Mouse (Mus musculus): ENCODE data around the gene Slc30a7. TPM values are rescaled to one million over a fixed set of nuclear protein-coding genes. Genes with fewer than 3 reads are reported as not detected.

Slc30a7 gene
- polyA plus RNA-seq, 1 experiment from 2014 or later: 36.9 TPM

- Histone ChIP-seq H3K4me3 (ENCODE audit: low read depth, low read length) (no peak overlapping the region), H3K9ac (ENCODE audit: low read depth, low read length) (no peak overlapping the region), H3K36me3 (ENCODE audit: control insufficient read depth, insufficient read depth) (peaks cover 13% of the 10 kb centered on the region; the same call in 1 of the 2 replicates), H3K9me3 (ENCODE audit: control insufficient read depth) (no peaks in the 10 kb centered on the region), H3K27me3 (replicated peaks; ENCODE audit: control insufficient read depth, insufficient read depth, low read length) (no peaks in the 10 kb centered on the region), H3K4me2 (replicated peaks; ENCODE audit: low read depth) (no peak overlapping the region), H3K4me1 (replicated peaks; ENCODE audit: control insufficient read depth, insufficient read depth, low read length) (no peaks in the 10 kb centered on the region), H3K27ac (ENCODE audit: low read depth, low read length) (no peak overlapping the region)
- WGBS: 85% methylated on average over 5 of the region's 5 CpGs
- no peak for ATAC-seq
- no peak for TF ChIP-seq CTCF (IDR thresholded peaks at IDR 0.05; ENCODE audit: low read depth)
Observed at GRCm38 (mm10) chr3:115964071-115964470, 43.1 kb downstream of the Slc30a7 start.

GRCm38 (mm10) chr3:115963597-115963996, 43.6 kb downstream of the Slc30a7 start:
- H3K9ac ChIP-seq (ENCODE audit: low read depth, low read length): no peak overlapping the region
- no peak for ATAC-seq
- no peaks in the 10 kb centered on the region for H3K27me3 ChIP-seq (replicated peaks; ENCODE audit: control insufficient read depth, insufficient read depth, low read length)
- no peak overlapping the region for H3K4me2 ChIP-seq (replicated peaks; ENCODE audit: low read depth)
- no peak overlapping the region for H3K27ac ChIP-seq (ENCODE audit: low read depth, low read length)
- no peaks in the 10 kb centered on the region for H3K4me1 ChIP-seq (replicated peaks; ENCODE audit: control insufficient read depth, insufficient read depth, low read length)
- TF ChIP-seq CTCF (IDR thresholded peaks at IDR 0.05; ENCODE audit: low read depth): no peak
- WGBS: 95% methylated on average over 1 of the region's 1 CpGs
- no peaks in the 10 kb centered on the region for H3K9me3 ChIP-seq (ENCODE audit: control insufficient read depth)
- H3K4me3 ChIP-seq (ENCODE audit: low read depth, low read length): no peak overlapping the region
- H3K36me3 ChIP-seq (ENCODE audit: control insufficient read depth, insufficient read depth): peaks cover 18% of the 10 kb centered on the region; the same call in 1 of the 2 replicates

DNA sequence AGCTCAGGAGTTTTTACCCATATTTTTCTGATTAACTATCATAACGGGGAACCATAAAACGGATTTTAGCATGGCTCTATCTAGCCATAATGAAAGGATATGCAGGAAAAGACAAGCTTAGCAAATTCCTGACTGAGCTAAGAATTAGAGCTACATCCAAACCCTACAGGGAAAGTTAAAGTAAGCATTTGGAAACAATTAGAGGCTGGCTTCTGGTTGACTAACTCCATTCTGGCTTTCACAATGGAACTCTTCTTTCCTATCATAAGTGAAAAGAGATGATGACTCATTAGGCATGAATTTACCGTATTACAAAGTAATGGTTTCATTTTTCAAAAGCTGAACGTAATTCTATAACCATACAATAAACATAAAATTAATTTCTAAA, 45.2 kb downstream of the Slc30a7 start:
- Histone ChIP-seq H3K9ac (ENCODE audit: low read depth, low read length) (no peak overlapping the region), H3K36me3 (ENCODE audit: control insufficient read depth, insufficient read depth) (peaks cover 31% of the 10 kb centered on the region), H3K4me1 (replicated peaks; ENCODE audit: control insufficient read depth, insufficient read depth, low read length) (no peaks in the 10 kb centered on the region), H3K27ac (ENCODE audit: low read depth, low read length) (no peak overlapping the region), H3K27me3 (replicated peaks; ENCODE audit: control insufficient read depth, insufficient read depth, low read length) (no peaks in the 10 kb centered on the region), H3K4me3 (ENCODE audit: low read depth, low read length) (no peak overlapping the region), H3K9me3 (ENCODE audit: control insufficient read depth) (no peaks in the 10 kb centered on the region), H3K4me2 (replicated peaks; ENCODE audit: low read depth) (no peak overlapping the region)
- TF ChIP-seq CTCF (IDR thresholded peaks at IDR 0.05; ENCODE audit: low read depth): no peak
- WGBS: 82% methylated on average over 4 of the region's 4 CpGs
- no peak for ATAC-seq

DNA sequence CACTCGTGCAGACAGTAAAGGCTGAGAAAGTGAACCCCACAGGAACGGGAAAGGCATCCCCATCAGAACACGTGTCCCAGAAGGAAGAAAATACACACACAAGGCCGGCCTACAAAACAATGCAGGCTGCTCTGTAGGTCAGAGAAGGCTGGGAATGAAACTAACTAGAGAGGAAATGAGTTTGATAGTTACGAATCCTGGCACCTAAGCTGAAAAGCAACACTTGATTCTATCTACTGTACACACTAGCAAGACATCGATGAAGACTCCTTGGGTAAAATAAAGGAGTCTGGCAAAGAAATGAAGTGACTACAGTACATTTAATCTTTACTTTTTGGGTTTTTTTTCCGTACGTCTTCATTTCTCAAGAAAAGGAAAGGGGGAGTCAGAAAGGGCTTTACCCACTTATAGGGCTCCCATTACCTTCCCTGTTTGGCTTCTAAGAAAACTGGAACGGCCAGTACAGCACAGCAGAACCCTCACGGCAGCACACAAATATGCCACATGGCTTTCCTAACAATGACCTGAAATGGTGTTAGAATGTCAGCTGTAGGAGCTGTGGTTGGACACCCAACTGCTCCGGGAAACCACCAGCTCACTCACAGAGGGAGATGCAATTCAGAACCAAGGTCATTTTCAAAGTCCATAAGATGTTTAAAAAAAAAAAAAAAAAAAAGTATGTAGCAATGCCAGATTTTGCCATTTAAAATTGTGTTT, 45.7 kb downstream of the Slc30a7 start:
- no peak overlapping the region for H3K4me2 ChIP-seq (replicated peaks; ENCODE audit: low read depth)

GRCm38 (mm10) chr3:115957223-115957622, 50.0 kb downstream of the Slc30a7 start:
- H3K4me1 ChIP-seq (replicated peaks; ENCODE audit: control insufficient read depth, insufficient read depth, low read length): no peaks in the 10 kb centered on the region
- 95% methylated on average over 7 of the region's 7 CpGs for WGBS
- ATAC-seq: no peak

More for the DNA sequence above, 45.7 kb downstream of the Slc30a7 start:
- H3K9ac ChIP-seq (ENCODE audit: low read depth, low read length): no peak overlapping the region
- no peak for TF ChIP-seq CTCF (IDR thresholded peaks at IDR 0.05; ENCODE audit: low read depth)
- H3K27me3 ChIP-seq (replicated peaks; ENCODE audit: control insufficient read depth, insufficient read depth, low read length): no peaks in the 10 kb centered on the region
- H3K9me3 ChIP-seq (ENCODE audit: control insufficient read depth): no peaks in the 10 kb centered on the region
- no peak for ATAC-seq
- 90% methylated on average over 11 of the region's 11 CpGs for WGBS
- H3K4me1 ChIP-seq (replicated peaks; ENCODE audit: control insufficient read depth, insufficient read depth, low read length): no peaks in the 10 kb centered on the region
- peaks cover 32% of the 10 kb centered on the region for H3K36me3 ChIP-seq (ENCODE audit: control insufficient read depth, insufficient read depth)
- no peak overlapping the region for H3K4me3 ChIP-seq (ENCODE audit: low read depth, low read length)
- H3K27ac ChIP-seq (ENCODE audit: low read depth, low read length): no peak overlapping the region

GRCm38 (mm10) chr3:115953088-115953487, 54.1 kb downstream of the Slc30a7 start:
- Histone ChIP-seq H3K27ac (ENCODE audit: low read depth, low read length) (no peak overlapping the region), H3K4me3 (ENCODE audit: low read depth, low read length) (no peak overlapping the region), H3K27me3 (replicated peaks; ENCODE audit: control insufficient read depth, insufficient read depth, low read length) (no peaks in the 10 kb centered on the region), H3K4me2 (replicated peaks; ENCODE audit: low read depth) (no peak overlapping the region), H3K36me3 (ENCODE audit: control insufficient read depth, insufficient read depth) (peaks cover 43% of the 10 kb centered on the region), H3K9me3 (ENCODE audit: control insufficient read depth) (no peaks in the 10 kb centered on the region), H3K4me1 (replicated peaks; ENCODE audit: control insufficient read depth, insufficient read depth, low read length) (no peaks in the 10 kb centered on the region), H3K9ac (ENCODE audit: low read depth, low read length) (no peak overlapping the region)
- no peak for TF ChIP-seq CTCF (IDR thresholded peaks at IDR 0.05; ENCODE audit: low read depth)
- 81% methylated on average over 3 of the region's 3 CpGs for WGBS
- ATAC-seq: no peak

More at GRCm38 (mm10) chr3:115957223-115957622, 50.0 kb downstream of the Slc30a7 start:
- no peak for TF ChIP-seq CTCF (IDR thresholded peaks at IDR 0.05; ENCODE audit: low read depth)
- peaks cover 38% of the 10 kb centered on the region for H3K36me3 ChIP-seq (ENCODE audit: control insufficient read depth, insufficient read depth)
- no peak overlapping the region for H3K4me2 ChIP-seq (replicated peaks; ENCODE audit: low read depth)
- H3K9me3 ChIP-seq (ENCODE audit: control insufficient read depth): no peaks in the 10 kb centered on the region
- no peak overlapping the region for H3K9ac ChIP-seq (ENCODE audit: low read depth, low read length)
- no peaks in the 10 kb centered on the region for H3K27me3 ChIP-seq (replicated peaks; ENCODE audit: control insufficient read depth, insufficient read depth, low read length)
- no peak overlapping the region for H3K4me3 ChIP-seq (ENCODE audit: low read depth, low read length)
- no peak overlapping the region for H3K27ac ChIP-seq (ENCODE audit: low read depth, low read length)

All from intestine, postnatal 0 days (tissue).